Mouse (Mus musculus): Measurements from ENCODE around the gene Myf5.

Myf5 gene

DNA sequence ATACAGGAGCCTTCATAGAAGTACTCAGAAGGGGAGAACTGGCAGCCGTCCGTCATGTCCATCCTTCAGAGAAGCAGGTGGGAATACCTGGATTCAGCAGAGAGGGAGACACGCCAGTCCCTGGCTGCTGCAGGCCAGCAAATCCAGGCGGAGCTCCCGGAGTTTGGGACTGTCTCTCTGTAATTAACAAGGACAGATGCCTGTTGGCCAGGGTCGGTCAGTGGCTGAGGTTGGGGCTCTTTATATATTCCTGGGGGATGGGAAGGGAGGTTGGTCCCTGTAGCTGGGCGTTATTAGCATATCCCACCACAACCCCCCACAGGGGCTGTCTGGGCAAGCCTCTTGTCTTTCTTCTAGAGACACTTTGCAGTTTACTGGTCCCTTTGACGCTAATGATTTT, at the start of gene Myf5:
TSS of gene Myf5 (minus strand) at position 265 of the 400 bp plus-strand sequence.
- no peak for DNase-seq

DNA sequence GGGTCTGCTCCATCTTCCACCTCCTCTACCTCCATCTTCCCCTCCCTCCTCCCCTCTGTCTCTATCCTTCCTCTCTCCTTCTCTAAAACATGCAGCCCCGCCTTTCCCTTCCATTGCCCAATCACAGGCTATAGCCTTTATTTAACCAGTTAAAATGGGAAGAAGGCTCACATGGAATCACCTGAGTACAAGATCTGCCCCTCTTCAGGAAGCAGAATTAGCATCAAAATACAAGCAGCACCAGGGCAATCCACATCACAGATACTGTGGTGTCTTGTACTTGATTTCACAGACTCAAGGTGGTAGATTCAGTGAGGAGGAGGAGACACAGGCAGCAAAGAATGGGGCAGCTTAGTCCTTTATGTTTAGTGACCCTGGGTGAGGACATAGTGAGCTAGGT, 42.8 kb upstream of the Myf5 start:
- no peak for DNase-seq

DNA sequence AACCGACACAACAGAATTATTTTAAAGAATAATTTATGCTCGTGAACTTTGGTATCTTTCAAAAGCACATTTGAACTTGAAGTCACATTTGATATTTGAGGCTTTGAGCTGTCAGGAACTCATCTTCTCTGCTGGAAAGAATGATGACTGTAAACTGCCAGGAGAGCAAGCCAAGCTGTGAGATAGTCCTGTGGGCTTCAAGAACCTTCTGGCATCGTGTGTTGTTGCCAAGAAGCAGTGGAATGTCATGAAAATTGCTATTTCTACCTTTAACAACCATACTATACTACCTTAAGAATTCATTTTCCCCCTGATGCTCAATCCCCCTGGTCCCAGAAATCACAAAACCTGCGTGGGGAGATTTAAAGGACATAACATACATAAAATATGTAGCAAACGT, 33.3 kb upstream of the Myf5 start:
- no peak for DNase-seq

DNA sequence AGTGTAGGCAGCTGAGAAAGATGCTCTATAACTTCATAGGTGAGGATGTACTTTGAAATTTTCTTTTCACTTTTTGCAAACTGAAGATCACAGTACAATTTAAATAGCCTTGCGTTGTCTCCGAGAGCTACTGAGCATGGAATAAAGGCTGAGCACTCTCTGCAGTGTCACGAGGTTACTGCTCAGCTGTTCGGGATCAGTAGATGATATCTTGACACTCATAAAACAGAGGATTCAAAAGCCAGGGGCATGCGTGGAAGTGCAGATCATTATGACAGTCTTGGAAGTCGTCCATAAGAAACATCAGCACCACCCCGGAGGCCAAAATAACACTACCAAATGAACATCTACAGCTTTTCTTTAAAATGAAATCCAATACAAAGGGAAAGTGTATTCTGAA, 30.7 kb upstream of the Myf5 start:
- no peak for DNase-seq

DNA sequence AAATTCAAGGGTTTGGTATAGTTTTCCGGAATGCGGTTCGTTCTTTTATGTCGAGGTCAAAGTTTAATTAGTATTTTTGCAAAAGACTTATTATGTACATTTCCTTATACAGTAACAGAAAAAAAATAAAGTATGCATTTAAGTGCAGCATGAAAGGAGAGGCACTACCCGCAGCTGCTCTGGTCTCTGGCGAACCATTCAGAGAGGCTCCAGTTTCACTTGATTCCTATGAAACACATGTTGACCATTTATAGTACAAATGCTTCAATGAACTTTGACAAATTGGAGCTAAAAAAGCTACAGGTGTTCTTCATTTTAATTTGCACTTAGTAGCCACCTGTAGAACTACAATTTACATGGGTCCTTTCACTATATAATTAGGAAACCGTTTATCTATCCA, 28.8 kb upstream of the Myf5 start:
- no peak for DNase-seq

DNA sequence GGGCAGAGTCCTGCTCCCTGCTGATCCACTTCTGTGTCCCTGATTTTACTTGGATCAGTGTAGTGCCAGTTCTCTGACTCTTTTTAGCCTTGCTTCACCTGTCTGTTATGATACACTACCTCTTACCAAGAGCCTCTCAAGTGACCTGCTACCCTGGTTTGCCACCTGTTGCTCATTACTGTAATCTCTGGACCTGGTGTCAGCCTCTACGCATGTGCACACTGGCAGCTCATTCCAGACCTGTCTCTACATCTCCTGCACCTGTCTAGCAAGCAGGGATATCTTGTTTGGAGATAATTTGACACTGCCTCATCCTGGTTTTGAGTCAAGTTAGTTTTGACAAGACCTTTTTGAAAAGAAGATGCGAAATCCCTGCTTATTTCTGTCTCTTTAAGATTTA, 20.5 kb upstream of the Myf5 start:
- DNase-seq = no peak

DNA sequence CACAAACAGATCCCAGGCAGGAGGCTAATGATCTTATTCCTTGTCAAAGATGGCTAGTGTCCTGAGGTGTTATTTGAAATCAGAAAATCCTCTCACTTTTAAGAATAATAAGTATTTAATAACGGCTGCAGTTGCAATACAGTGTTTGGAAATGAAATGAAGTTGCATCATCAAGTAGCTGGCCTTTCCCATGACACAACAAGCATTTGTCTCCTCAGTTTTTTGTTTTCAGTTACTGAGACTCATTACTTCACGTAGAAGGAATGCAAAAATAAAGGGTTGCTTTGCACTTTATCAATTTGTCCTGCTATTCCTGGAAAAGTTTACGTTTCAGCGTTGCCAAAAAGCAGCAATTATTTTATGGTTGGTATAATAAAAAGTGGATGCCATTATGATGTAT, 17.5 kb upstream of the Myf5 start:
- no peak for DNase-seq

DNA sequence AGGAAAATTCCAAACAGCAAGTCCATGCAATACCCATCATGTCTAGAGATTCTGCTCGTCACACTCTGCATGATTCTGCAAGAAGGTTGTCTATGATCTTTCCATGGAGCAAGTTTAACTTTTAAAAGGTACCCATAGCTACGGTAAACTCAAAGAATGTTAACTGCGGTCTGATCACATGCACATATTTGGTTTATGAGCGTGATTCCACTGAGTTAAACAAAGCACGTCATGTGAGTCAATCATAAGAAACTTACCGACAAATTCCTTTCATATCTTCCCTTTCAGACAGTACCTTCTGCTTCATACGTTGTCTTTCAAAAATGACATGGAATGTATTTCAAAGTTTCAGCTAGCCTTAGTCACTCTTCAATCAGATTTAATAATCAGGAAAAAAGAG, 16.3 kb upstream of the Myf5 start:
- DNase-seq = no peak

DNA sequence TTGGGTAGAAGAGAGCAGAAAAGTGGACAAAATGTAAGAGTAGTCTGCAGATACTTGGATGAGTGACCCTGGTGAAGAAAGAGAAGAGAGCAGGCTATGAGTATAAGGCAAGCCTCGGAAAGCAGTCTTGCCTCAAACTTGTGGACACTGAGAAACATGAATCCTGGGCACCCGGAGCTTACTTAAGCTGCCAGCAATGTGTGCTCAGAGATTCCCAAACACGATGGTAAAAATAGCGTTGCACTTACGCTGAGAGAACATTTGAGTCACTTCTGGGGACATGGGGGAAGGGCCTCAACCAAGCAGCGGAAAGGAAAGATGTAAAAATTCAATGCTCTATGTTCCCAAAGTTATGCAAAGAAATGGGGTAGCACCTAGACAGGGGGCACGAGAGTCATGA, 13.7 kb upstream of the Myf5 start:
- no peak for DNase-seq

DNA sequence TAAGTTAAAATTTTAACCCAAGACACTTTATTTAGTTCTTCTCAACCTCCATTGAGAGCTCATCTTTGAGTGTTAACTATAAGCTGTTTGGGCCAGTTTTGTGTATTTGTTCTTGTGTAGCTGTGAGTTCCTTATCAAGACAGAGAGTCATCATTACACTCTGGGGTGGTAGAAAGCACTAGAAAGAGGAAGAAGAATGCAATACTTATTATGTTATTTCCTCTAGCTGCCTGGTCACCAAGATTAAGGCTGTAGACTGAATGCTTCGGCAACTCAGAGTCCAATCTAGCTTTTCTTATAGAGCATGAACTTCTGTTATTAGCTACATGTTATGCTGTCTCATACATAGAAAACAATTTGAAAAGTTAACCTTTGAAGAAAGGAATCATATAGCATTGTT, 10.5 kb upstream of the Myf5 start:
- no peak for DNase-seq

DNA sequence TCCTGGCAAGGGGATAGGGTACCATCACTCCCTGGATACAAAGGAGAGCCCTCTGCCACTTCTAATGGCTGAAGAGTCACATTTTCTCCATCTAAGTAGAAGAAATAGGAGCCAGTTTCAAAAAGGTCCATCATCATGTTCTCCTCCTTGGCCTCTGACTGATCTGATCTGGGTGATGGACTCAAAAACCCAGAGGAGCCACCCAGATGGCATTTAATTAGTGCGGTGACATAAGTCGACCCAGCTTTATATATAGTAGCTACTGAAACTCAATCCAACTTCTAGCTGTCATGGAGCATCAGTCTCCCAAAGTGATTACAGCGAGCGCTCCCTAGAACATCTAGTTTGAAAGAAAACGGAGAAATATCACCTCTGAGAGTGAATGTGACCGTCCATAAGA, 8.6 kb upstream of the Myf5 start, which contains the start of gene Myf6:
TSS of gene Myf6 (minus strand) at position 170 of the 400 bp plus-strand sequence.
- no peak for DNase-seq

DNA sequence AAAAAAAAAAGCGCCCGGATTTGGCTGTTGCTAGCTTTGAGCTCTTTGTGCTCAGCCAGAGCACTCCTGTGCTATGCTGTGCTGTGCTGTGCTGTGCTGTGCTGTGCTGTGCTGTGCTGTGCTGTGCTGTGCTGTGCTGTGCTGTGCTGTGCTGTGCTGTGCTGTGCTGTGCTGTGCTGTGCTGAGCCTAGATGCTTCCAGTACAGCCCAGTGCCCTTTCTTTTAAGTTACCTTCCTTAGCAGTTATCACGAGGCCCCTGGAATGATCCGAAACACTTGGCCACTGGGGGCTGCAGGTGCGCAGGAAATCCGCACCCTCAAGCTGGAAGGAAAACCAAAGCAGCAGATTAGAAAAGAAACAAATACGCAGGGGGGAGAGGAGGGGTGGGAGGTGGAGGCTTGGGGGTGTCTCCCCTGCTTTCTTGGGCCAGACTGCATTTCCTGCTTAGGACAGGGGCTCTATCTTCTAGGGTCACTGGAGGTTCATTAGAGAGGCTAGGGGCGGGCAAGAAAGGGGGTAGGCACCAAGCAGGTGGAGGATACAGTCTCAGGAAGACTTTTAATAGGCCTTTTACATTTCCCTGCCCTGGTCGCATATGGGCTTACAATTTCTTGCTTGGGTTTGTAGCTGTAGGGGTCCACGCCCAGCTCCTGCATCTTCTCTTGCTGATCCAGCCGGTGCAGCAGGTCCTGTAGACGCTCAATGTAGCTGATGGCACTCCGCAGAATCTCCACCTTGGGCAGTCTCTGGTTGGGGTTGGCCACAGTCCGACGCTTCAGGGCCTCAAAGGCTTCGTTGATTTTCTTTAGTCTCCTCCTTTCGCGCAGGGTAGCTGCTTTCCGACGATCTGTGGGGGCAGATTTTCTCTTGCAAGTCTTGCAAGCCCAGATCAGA, 7.9 kb upstream of the Myf5 start:
- DNase-seq = no peak

DNA sequence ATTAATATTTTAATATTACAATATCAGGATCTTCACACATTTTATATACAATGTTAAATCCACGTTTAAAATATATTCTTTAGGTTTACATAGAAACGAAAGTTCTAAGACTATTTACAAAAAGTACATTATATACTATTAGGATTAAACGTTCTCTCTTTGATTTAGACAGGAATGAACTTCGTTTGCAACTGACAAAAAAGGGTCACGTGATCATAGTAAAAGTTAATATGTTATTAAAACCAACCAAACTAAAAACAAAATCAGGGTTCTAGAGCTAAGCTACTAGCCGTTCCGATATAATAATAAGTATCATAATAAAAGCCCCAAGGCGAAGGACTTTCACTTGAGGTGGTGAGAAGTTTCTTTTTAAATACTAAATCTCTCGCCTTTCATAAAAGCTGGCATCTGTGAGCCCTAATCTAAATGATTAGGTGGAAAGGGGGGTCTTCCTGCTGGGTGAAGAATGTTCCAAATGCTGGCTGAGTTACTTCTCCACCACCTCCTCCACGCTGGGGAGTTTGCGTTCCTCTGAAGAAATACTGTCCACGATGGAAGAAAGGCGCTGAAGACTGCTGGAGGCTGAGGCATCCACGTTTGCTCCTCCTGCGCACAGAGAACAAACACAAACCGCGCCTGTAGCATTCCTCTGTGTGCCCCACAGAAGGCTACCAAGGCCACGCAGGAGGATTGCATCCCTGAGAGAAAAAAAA, 7.1 kb upstream of the Myf5 start:
- no peak for DNase-seq

DNA sequence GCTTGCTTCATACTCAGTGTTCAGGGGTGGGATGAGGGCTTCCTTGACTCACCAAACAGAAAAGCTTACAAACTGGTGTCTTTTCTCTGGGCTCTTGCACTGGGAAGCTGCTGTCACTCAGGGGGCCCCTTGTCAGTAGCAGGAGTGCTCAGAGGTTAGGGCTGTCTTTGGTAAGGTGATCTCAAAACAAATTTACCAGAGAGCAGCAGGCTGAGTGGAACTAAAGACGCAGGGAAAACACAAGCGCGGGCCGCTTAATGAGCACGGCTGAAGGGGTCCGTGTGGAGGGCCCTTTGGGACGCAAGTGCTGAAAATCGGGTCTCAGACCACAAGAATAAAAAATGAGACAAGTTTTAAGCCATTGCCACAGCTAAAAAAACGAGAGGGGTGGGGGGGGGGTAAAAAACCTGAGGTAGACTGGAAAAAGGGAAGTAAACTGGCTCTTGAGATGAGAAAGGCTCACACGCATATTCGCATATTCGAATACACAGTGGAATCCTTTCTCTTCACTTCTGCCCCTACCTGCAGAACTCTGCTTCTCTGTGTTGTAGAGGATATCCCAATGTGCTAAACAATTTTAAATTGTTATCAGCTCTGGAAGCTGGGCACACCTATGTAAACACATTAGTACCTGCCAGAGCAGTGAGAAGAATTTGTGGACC, 2.9 kb upstream of the Myf5 start:
- DNase-seq = no peak

DNA sequence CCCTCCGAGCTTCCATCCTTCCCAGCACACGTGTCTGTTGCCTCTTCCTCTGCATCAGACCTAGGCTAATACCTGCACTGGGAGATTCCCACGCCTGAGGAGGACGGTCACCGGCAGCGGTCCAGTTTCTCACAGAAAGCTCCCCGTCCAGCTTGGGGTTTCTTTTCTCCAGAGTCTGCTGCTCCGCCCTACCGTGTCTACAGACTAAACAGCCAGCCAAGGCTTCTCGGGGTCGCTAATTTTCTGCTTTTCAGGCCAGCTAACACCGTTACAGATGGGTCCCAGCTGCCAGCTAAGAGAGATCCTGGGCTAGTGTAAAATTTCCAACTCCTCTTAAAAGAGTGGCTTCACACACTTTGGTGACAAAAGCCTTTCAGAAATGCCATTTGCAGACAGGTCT, 836 bp upstream of the Myf5 start:
- no peak for DNase-seq

DNA sequence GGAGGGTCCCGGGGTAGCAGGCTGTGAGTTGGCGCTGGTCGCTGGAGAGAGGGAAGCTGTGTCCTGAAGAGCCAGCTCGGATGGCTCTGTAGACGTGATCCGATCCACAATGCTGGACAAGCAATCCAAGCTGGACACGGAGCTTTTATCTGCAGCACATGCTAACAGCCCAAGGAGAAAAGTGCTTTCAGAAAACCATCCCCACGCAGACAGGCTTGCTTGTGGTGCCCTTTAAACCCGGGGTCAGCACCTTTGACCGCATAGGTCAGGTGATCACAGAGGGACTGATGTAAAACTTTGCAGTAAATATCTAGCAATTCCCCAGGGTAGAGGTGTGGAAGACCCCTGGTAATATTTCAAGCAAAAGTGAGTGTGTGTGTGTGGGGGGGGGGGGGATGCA, 1.9 kb downstream of the Myf5 start:
- DNase-seq = no peak

DNA sequence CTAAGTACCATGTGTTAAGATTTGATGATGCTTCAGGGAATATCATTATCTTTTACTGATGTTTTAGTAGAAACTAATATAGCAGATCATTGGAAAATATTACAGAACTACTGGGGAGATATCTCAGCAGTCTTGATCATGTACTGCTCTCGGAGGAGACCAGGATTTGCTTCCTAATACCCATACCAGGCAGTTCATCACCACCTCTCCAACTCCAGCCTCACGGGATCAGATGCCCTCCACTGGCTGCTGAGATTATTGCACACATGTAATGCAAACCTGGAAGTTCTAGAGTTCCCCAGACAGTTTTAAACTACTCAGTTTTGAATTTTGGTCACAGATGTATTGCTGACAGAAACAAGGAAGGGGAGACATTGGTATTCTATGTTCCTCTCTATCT, 12.4 kb downstream of the Myf5 start:
- DNase-seq = no peak

DNA sequence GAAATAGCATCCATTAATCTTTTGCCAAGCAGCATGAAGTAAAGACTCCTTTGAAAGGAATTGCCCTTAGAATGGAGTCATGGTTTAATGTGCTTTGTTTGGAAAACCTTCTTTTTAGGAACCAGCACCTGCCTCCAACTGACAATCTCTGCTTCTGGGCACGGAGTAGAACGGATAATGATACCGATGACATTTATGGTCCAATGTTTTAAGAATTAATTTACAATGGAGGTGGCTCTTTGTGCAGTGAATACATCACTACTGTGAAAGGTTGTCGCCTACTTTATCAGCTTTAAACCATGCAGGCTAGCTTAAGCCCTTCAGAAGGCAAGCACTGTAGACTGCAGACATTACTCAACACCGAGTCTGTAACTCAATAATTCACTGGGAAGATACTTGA, 14.2 kb downstream of the Myf5 start:
- no peak for DNase-seq

DNA sequence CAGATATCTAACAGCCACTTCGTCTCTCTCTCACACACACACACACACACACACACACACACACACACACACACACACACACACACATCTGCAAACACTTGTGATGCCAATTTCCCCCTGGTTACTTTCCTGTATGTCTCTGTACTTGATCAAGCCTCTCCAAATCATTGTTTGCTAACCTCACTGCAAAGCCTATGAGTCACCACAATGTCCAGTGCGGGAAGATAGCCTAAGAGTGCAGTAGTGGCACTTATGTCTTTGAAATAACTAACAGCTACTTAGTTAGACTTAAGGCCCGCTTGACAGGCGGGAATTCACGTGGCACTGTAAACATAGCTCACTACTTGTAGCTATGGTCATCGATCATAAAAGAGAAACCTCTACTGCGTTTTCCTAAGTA, 18.1 kb downstream of the Myf5 start:
- no peak for DNase-seq

DNA sequence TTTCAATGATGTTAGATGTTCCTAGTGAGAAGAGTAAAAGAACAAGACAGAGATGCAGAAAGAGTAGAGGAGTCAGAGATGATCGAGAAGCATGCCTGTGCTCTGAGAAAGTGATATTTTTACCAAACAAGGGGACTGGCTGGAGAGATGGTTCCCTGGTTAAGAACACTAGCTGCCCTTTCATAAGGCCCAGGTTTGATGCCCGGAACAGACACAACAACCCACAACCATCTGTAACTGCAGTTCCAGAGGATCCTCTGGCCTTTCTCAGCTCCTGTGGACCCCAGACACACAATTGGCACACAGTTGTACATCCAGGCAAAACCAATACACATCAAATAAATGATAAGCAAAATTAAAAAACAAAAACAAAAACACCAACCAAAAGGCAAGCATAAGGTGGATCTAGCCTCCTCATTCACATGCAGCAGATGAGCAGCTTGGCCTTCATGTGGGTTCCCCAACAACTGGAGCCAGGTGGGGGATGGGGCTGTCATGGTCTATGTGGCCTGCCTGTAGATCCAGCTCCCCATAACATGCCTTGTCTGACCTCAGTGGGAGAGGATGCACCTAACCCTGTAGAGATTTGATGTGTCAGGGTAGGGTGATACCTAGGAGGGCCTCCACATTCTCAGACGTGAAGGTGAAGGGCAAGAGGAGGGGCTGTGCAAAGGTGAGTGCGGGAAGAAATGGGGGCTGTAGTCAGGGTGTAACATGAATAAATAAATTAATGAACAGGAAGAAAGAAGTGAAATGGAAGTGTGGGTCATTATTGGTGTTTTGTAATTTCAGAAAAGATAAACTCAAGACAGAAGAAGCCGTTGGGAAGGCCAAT, 36.2 kb downstream of the Myf5 start:
- DNase-seq = no peak

DNA sequence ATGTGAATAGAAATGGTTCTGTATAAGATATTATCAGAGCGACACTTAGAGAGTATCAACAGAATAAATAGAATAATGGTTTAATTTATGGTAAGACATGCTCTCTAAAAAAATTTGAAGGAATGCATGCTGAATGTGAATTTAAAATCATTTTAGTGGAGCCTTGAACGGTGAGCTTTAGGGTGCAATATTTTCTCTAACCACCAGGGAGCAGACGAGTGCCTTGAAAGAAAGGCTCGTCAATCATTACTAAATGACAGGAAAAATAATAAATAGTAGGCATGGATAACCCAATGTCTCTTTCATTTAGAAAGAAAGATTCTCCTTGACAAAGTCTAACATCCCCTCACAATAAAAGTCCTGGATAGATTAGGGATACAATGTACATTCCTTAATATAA, 43.2 kb downstream of the Myf5 start:
- DNase-seq = no peak

DNA sequence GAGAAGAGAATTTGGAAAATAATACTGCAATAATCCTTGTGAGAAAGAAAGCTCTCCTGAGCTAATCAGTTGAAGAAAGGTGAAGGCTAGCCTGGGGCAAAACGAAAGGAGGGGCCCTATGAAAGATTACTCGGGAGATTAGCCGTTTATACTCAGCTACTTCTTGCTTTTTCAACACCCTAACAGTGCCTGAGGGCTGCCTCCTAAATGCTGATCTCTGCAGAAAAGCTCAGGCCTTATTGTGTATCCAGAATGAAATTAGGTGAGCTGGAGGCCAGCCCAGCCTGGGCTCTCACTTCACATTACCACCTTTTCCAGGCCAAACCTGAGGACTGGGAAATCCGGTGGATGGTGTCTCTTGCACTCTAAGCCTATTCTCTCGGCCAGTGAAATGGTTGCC, 49.0 kb downstream of the Myf5 start:
- no peak for DNase-seq

Measured in cerebellum, adult 11 months (tissue).